Mouse (Mus musculus) thymus, adult 2 months (tissue): Measurements from ENCODE around the gene Cygb. TPM values are rescaled to one million over a fixed set of nuclear protein-coding genes. Genes with fewer than 3 reads are reported as not detected.

Experiments used
- DNase-seq: peaks from one replicate; pipeline ENCODE4 v3.0.0; 2021
- H3K27ac ChIP-seq: fragments of 200-500 bp; 2 replicates; pipeline ENCODE4 v1.5.1; 2012; ENCODE audit warnings: low read length, control low read depth; ENCODE audit not compliant: control insufficient read depth, insufficient read depth
- H3K27me3 ChIP-seq: fragments of 200-500 bp; 2 replicates; pipeline ENCODE4 v1.6.1; 2012; ENCODE audit warnings: mild to moderate bottlenecking, low read length, moderate library complexity, mixed read lengths; ENCODE audit not compliant: control insufficient read depth, insufficient read depth
- H3K36me3 ChIP-seq: fragments of 200-500 bp; 2 replicates; pipeline ENCODE4 v1.6.1; 2012; ENCODE audit warnings: mild to moderate bottlenecking, low read length, moderate library complexity; ENCODE audit not compliant: control insufficient read depth, insufficient read depth
- H3K4me1 ChIP-seq: fragments of 200-500 bp; replicated peaks from 2 replicates; pipeline ENCODE4 v1.6.1; 2012; ENCODE audit warnings: low read length; ENCODE audit not compliant: control insufficient read depth, insufficient read depth
- H3K4me3 ChIP-seq: fragments of 200-500 bp; 2 replicates; pipeline ENCODE4 v1.5.1; 2012; ENCODE audit warnings: mild to moderate bottlenecking, low read length, control low read depth, moderate library complexity; ENCODE audit not compliant: control insufficient read depth, insufficient read depth
- CTCF ChIP-seq: fragments of 200-500 bp; IDR thresholded peaks from 2 replicates; pipeline ENCODE4 v1.5.1; 2012; ENCODE audit warnings: mild to moderate bottlenecking, control low read depth, low read length, moderate library complexity, borderline replicate concordance; ENCODE audit not compliant: control insufficient read depth, poor library complexity, insufficient read depth; ENCODE audit errors: extremely low read depth
- POLR2A ChIP-seq: fragments of 200-500 bp; IDR thresholded peaks from 2 replicates; pipeline ENCODE4 v1.6.1; 2012; ENCODE audit warnings: mild to moderate bottlenecking, low read length, control low read depth, moderate library complexity; ENCODE audit not compliant: control insufficient read depth, poor library complexity, insufficient read depth; ENCODE audit errors: extremely low read depth
- WGBS: fragments of 180-500 bp; shearing (Covaris S2); methylation state at CpG from one replicate; pipeline ENCODE4 v1.1.7; 2018; 5-methylcytosine and 5-hydroxymethylcytosine counted together
- polyA plus RNA-seq: library from polyadenylated mRNA; depleted of rRNA; stranded (reverse); fragments of >200 nt; gene quantifications from 2 replicates; pipeline ENCODE4 v1.2.3, GENCODE M21; 2012

Cygb gene
- polyA plus RNA-seq, 1 experiment = 14.0 TPM

GRCm38 (mm10) chr11:116620073-116620472, 34.0 kb downstream of the Cygb start:
- Histone ChIP-seq H3K27ac (no peak overlapping the region), H3K36me3 (no peaks in the 10 kb centered on the region), H3K27me3 (no peaks in the 10 kb centered on the region), H3K4me1 (peaks cover 60% of the 10 kb centered on the region), H3K4me3 (no peak overlapping the region)
- no peak for DNase-seq
- 86% methylated on average over 9 of the region's 9 CpGs for WGBS
- TF ChIP-seq POLR2A = no peak
- no peak for TF ChIP-seq CTCF

- WGBS = 77% methylated on average over 8 of the region's 8 CpGs
- no peaks in the 10 kb centered on the region for H3K36me3 ChIP-seq
- H3K4me3 ChIP-seq = no peak overlapping the region
- H3K4me1 ChIP-seq = peaks cover 64% of the 10 kb centered on the region
- TF ChIP-seq CTCF = no peak
- TF ChIP-seq POLR2A = no peak
- DNase-seq = no peak
- H3K27me3 ChIP-seq = no peaks in the 10 kb centered on the region
- no peak overlapping the region for H3K27ac ChIP-seq
Measured at GRCm38 (mm10) chr11:116619561-116619960, 34.6 kb downstream of the Cygb start.

- H3K4me3 ChIP-seq = no peak overlapping the region
- TF ChIP-seq CTCF = no peak
- TF ChIP-seq POLR2A = no peak
- H3K36me3 ChIP-seq = no peaks in the 10 kb centered on the region
- no peak for DNase-seq
- no peak overlapping the region for H3K27ac ChIP-seq
- H3K4me1 ChIP-seq = peaks cover 60% of the 10 kb centered on the region
- WGBS = 95% methylated on average over 7 of the region's 7 CpGs
- no peaks in the 10 kb centered on the region for H3K27me3 ChIP-seq
Measured at GRCm38 (mm10) chr11:116619156-116619555, 35.0 kb downstream of the Cygb start.

GRCm38 (mm10) chr11:116618666-116619065, 35.4 kb downstream of the Cygb start:
- no peak overlapping the region for H3K27ac ChIP-seq
- TF ChIP-seq POLR2A = no peak
- no peak for TF ChIP-seq CTCF
- WGBS = 78% methylated on average over 7 of the region's 7 CpGs
- no peak for DNase-seq
- H3K27me3 ChIP-seq = no peaks in the 10 kb centered on the region
- no peaks in the 10 kb centered on the region for H3K36me3 ChIP-seq
- peaks cover 57% of the 10 kb centered on the region for H3K4me1 ChIP-seq
- no peak overlapping the region for H3K4me3 ChIP-seq

- Histone ChIP-seq H3K27me3 (no peaks in the 10 kb centered on the region), H3K4me3 (no peak overlapping the region), H3K4me1 (peaks cover 49% of the 10 kb centered on the region), H3K27ac (no peak overlapping the region), H3K36me3 (no peaks in the 10 kb centered on the region)
- DNase-seq = no peak
- TF ChIP-seq POLR2A = no peak
- TF ChIP-seq CTCF = no peak
- 13% methylated on average over 7 of the region's 7 CpGs for WGBS
Measured at GRCm38 (mm10) chr11:116617641-116618040, 36.5 kb downstream of the Cygb start.

- Histone ChIP-seq H3K36me3 (no peaks in the 10 kb centered on the region), H3K27ac (no peak overlapping the region), H3K4me1 (peaks cover 48% of the 10 kb centered on the region), H3K27me3 (no peaks in the 10 kb centered on the region), H3K4me3 (no peak overlapping the region)
- TF ChIP-seq CTCF = no peak
- TF ChIP-seq POLR2A = no peak
- 19% methylated on average over 10 of the region's 10 CpGs for WGBS
- no peak for DNase-seq
Measured at GRCm38 (mm10) chr11:116616438-116617118, 37.5 kb downstream of the Cygb start.
